Mouse (Mus musculus) kidney, adult 8-10 months (tissue): ENCODE measurements at regions not wholly inside any gene's neighbourhood (a gene's known extent, or its start where the extent isn't known, plus 50 kb on each side); places are given as distances from the start of the nearest gene placed in this dataset.
"Not testable (repeated sequence)": the region's sequence is repeated elsewhere in the genome, so short reads cannot be mapped to it uniquely, and the experiment has no call there.

Experiments used
- DNase-seq, 2 experiments: peaks; one replicate each; pipeline ENCODE4 v3.0.0; 2022

- no peak for DNase-seq
Observed at GRCm38 (mm10) chr13:52108349-52108921, 262.0 kb downstream of the Gadd45g start.

GRCm38 (mm10) chr13:52109039-52109759, 262.7 kb downstream of the Gadd45g start:
- no peak for DNase-seq

- DNase-seq = no peak
Observed at GRCm38 (mm10) chr13:52110750-52111149, 264.3 kb downstream of the Gadd45g start.

DNA sequence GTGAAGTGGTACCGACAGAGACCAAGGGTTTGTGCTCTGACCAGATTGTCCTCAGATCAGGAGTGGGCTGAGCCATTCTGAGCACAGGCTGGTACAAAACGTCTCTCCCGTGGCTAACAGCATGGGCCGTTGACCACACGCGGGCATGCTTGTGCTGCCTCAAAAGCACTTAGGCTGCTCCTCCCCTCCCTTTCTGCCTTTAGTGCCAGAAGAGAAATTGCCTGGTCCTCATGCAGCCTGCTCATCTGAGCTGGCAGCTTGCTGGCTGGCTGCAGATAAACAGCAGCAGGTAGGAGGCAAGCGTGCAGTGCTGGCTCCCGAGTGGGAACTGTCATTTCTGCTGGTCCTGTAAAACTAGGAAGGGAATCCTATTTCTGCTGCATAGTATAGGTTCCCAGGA, 267.1 kb downstream of the Gadd45g start:
- no peak for DNase-seq

- DNase-seq = no peak
Observed at GRCm38 (mm10) chr13:52114431-52114830, 268.0 kb downstream of the Gadd45g start.

DNA sequence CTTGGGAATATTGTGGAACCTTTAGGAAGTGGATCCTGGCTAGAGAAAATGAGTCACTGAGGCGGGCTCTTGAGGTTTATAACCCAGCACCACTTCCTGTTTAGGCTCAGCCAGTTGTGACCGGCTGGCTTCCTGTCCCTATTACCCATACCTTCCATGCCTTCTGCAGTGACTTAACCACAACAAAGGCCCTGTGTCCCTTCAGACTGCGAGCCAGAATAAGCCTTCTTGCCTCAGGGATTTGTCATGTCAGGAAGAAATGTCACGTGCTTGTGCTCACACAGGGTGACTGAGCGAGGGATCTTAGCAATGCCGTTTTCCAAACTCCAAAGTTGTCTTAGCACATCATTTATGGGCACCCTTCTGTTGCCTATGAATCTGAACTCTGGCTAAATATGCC, 268.5 kb downstream of the Gadd45g start:
- no peak for DNase-seq

DNA sequence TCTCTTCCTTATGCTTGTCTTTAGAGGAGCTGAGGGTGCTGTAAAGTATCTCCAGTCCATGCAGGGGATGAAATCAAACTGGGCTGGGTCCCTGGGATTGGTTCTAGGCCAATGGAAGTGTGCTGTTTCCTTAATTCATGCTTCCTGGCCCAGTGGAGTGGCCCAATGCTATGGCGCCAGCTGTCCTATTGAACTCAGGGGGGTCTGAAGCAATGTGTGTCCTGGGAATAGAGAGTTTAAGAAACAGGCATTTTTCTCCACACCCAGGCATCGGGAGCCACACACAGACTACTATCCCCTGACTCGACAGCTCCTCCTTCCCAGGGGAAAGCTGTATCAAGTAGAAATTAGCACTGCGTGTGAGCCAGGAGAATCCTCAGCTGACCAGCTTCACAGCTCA, 269.8 kb downstream of the Gadd45g start:
- no peak for DNase-seq

DNA sequence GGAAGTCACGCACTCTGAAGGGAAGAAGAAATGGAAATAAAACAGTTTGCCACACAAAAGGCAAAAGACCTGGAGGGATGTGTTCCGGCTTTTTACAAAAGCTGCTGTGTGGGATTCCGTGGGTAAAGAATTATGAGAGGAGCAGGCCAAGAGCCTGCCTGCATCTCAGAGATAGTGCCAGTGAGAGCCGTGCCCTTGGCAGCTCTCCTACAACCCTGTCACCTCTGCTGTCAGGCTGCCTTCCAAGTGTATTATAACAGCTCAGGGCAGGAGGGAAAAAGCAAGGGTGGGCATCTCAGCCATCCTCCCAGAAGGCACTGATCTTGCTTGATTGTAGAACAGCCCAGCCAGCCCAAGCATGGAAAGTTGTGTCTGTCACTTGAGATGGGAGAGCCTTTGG, 270.3 kb downstream of the Gadd45g start:
- no peak for DNase-seq

DNA sequence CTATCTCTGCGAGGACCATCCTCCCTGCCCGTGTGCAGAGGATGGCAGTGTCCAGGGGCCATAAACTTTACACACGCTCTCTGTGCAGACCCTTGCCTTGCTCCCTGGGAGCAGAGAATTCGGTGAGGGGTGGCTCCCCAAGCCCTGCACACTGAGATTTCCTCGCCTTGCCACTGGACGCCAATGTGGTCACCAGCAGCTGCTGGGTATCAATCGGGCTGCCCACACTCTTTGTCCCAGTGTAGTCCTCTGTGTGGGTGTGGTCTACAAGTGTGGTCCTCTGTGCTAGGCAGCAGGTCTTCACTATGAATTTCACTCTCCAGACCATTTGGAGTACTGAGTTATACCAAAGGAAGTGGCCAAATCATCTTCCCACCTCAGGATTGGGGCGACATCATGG, 274.3 kb downstream of the Gadd45g start:
- no peak for DNase-seq

GRCm38 (mm10) chr13:52125037-52125436, 278.6 kb downstream of the Gadd45g start:
- no peak for DNase-seq

DNA sequence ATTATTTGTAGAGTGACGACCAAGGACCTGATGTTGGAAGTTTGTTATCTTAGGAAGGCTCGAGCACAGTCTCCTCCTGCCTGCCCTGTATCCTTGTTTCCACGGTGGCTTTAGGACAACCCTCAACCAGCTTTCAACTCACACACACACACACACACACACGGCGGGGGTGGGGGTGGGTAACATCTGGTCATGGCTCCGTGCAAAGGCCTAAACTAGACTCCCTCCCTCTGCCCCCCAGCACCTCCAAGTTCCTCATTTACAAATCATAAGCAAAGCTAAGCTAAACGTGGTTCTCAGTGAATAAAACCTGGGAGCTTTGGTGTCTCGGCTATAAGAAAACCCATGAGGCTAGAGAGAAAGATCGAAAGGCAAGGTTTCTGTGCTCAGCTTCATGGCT, 281.3 kb downstream of the Gadd45g start:
- DNase-seq = no peak

- no peak for DNase-seq
Observed at GRCm38 (mm10) chr13:52129466-52129865, 283.0 kb downstream of the Gadd45g start.

DNA sequence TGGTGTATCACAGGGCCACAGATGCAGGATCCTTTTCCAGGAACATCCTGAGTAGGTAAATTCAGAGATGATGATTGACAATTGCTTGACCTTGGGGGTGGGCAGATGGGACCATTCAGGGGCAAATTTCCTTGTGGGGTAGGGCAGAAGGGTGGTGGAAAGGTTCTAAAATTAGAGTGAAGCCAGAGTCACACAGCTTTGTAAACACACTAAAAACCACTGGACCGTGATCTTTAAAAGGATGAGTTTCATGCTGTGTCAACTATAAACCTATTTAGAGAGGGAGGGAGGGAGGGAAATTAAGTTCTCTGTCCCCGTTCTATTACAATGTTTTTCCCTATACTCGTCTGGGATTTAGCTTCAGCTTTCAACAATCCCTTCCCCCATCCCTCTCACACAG, 286.7 kb downstream of the Gadd45g start:
- DNase-seq = no peak

DNA sequence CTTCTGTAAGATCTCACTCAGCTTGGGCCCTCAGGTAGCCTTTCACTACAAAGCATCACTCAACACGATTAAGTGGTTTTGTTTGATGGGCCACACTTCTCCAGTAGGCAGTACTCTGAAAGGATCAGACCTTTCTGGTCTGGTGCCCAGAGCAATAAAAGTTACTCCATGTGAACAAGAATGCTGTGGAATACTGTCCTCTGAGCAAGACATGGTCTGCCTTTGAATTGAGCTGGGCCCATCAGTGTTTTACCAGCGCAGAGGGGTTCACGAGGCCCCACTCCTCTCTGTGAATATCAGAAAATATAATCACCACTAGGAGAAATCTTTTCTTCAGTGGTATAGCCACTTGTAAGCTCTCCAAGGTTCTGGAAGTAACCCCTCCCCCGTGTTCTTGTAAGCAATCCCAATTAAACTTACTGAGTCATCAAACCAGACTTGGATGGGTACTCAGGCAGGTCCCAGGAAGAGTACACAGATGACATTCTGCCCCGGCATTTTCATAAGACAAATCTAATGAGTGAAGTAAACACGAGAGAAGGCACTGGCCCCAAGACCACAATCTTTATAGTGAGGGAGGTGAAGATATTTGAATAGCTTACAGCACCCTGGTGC, 292.0 kb downstream of the Gadd45g start:
- DNase-seq = no peak

DNA sequence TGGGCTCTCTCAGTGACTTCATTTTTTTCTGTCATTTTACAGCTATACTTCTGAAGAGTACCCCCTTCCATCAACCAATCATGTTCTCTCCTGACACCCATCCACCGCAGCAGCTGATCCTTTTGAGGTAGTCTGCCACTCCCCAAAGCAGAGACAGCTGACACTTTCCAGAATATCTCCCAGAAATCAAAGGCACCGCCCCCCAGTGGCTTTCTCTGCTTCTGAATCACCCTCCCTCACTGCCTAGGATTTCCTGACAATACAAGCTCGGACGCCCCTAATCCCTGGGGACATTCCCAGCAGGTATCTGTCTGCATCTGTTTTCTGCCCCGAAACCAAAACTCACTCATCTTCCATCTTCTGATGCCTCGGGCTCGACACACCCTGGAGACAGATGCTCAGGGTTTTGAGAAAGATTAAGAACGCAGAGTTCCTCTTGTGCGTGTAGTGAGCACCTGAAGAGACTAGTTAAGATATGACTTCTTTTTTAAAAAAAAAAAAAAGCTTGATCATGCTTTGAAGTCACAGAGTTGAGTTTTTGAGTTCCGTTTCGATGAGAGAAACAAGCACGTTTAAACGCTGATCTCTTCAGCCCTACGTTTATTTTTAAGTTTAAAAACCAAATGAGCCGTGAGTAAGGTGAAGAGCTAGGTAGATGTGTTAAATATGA, 292.8 kb downstream of the Gadd45g start:
- no peak for DNase-seq

DNA sequence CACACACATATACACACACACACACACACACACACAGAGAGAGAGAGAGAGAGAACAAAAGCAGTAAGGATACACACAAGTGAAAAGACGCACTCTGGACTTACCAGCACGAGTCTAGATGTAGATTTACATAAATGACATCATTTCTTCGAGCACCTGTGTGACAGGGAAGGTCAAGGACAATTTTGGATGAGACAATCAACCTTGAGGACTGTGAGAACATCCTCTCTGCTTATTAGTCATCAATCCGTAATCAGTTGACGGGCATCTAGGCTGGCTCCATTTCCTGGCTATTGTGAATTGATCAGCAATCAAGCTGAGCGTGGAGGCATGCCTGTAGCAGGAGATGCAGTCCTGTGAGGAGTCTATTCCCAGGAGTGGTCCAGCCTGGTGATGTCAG, 293.7 kb downstream of the Gadd45g start:
- DNase-seq = no peak

DNA sequence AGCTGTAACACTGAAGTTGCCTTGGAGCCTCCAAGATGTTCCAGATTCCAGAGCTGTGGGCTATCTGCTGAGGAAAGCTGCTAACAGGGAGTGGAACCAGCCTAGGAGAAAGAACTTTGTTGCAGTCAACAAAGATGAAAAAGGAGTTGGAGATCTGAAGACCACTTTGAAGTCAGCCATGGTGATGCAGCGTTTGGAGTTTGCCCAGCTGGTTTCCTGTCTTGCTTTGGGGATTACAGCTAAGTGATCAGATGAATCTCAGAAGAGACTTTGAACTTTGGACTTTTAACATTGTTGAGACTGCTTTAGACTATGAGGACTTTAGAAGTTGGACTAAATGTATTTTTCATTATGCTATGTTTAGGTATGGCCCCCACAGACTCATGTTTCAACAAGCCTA, 297.6 kb downstream of the Gadd45g start:
- DNase-seq = not testable (repeated sequence)

DNA sequence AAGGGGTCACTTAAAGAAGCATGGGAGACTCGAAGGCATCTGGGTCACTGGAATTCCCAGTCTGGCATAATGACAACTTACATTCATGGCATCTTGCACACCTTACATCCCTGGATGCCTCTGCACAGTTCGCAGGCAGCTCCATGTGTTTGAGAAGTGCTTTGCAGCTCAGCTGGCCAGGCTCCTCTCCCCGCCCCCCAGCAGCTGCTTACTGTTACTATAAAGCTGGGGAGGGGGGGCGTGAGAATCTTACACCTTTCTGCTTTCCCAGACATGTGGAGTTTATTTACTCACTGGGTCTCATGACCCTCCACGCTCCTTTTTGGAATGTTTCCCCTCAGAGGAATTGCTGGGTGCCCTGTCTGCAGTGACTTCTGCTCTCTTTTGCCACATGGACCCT, 299.4 kb downstream of the Gadd45g start:
- no peak for DNase-seq

DNA sequence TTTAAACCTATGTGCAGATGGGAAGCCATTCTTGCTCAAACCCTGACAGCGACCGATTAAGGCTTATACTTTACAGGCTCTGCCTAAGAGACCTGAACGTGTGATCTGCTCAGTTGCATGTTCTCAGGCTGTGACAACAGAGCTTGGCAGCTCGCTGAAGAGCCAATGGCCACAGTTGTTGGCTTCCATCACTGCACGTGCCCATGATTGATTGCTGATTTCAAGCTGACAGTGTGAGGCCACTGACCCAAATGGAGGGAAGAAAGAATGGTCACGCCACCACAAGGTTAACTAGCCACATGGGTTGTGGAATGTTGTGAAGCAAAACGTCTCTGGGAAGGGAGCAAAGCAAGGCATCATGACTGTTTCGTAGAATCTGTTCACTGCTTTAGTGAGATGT, 303.8 kb downstream of the Gadd45g start:
- no peak for DNase-seq

DNA sequence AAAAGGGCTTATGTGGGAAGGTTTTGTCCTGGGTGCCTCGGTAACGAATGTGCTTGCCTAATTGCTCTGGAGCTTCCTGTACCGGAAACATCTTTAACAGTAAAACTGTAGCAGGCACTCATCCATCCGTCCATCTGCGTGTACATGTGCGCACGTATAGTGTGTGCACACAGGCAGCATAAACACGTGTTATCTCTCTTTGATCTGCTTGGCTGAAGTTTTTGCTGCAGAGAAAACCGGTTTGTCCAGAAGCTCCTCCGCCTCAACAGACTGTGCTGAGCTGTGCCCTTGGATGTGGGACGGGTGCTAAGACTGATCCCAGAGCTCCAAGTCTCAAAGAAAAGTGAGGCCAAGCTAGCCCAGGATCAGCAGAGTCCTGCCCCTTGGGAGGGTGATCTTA, 305.3 kb downstream of the Gadd45g start:
- DNase-seq = peak in 1 of 2 experiments; percentile 18

- DNase-seq = no peak
Observed at GRCm38 (mm10) chr13:52152221-52152620, 305.7 kb downstream of the Gadd45g start.

- DNase-seq = no peak
Observed at GRCm38 (mm10) chr13:52153030-52153429, 306.6 kb downstream of the Gadd45g start.

GRCm38 (mm10) chr13:52153576-52153975, 307.1 kb downstream of the Gadd45g start:
- no peak for DNase-seq
